Mouse (Mus musculus): Measurements from ENCODE around the gene Acp5.

GRCm38 (mm10) chr9:22161299-22161698, 25.8 kb upstream of the Acp5 start:
- TF ChIP-seq CTCF (IDR thresholded peaks at IDR 0.05; ENCODE audit: insufficient read depth, low read length) (no peak), POLR2A (IDR thresholded peaks at IDR 0.05; ENCODE audit: borderline replicate concordance, extremely low read depth, low read depth, low read length) (no peak)
